Mouse (Mus musculus) R1 (cell line): Measurements from ENCODE around the gene Ror2.

Experiments used
- DNase-seq: peaks from one replicate; pipeline ENCODE4 v3.0.0-alpha.2; 2018; ENCODE audit warnings: low read depth, low spot score

Ror2 gene

GRCm38 (mm10) chr13:53068461-53068860 is 217.5 kb downstream of the Ror2 start:
- DNase-seq = no peak

GRCm38 (mm10) chr13:53067949-53068348 is 218.0 kb downstream of the Ror2 start:
- no peak for DNase-seq

- DNase-seq = no peak
Observed at GRCm38 (mm10) chr13:53065122-53065521, 220.8 kb downstream of the Ror2 start.

GRCm38 (mm10) chr13:53064681-53065080 is 221.2 kb downstream of the Ror2 start:
- no peak for DNase-seq
